Mouse (Mus musculus): ENCODE measurements at regions not wholly inside any gene's neighbourhood (a gene's known extent, or its start where the extent isn't known, plus 50 kb on each side); places are given as distances from the start of the nearest gene placed in this dataset.

- DNase-seq (ENCODE audit: low read depth, low spot score) = no peak
Observed at GRCm38 (mm10) chr6:148600934-148601333, 156.7 kb upstream of the Tmtc1 start.

GRCm38 (mm10) chr6:148599473-148599872 lies 155.3 kb upstream of the Tmtc1 start:
- DNase-seq (ENCODE audit: low read depth, low spot score) = no peak

GRCm38 (mm10) chr6:148598746-148599337 lies 154.7 kb upstream of the Tmtc1 start:
- DNase-seq (ENCODE audit: low read depth, low spot score) = peak; percentile 84

- no peak for DNase-seq (ENCODE audit: low read depth, low spot score)
Observed at GRCm38 (mm10) chr6:148595009-148595770, 151.0 kb upstream of the Tmtc1 start.

GRCm38 (mm10) chr6:148588971-148589370 lies 144.8 kb upstream of the Tmtc1 start:
- no peak for DNase-seq (ENCODE audit: low read depth, low spot score)

- no peak for DNase-seq (ENCODE audit: low read depth, low spot score)
Observed at GRCm38 (mm10) chr6:148586439-148587321, 142.5 kb upstream of the Tmtc1 start.

GRCm38 (mm10) chr6:148584126-148584525 lies 139.9 kb upstream of the Tmtc1 start:
- no peak for DNase-seq (ENCODE audit: low read depth, low spot score)

- DNase-seq (ENCODE audit: low read depth, low spot score) = no peak
Observed at GRCm38 (mm10) chr6:148578281-148578680, 134.1 kb upstream of the Tmtc1 start.

GRCm38 (mm10) chr6:148577663-148578062 lies 133.5 kb upstream of the Tmtc1 start:
- DNase-seq (ENCODE audit: low read depth, low spot score) = no peak

GRCm38 (mm10) chr6:148574742-148575453 lies 130.7 kb upstream of the Tmtc1 start:
- DNase-seq (ENCODE audit: low read depth, low spot score) = no peak

GRCm38 (mm10) chr6:148572201-148572600 lies 128.0 kb upstream of the Tmtc1 start:
- no peak for DNase-seq (ENCODE audit: low read depth, low spot score)

GRCm38 (mm10) chr6:148571651-148572050 lies 127.5 kb upstream of the Tmtc1 start:
- no peak for DNase-seq (ENCODE audit: low read depth, low spot score)

- DNase-seq (ENCODE audit: low read depth, low spot score) = peak; percentile 11
Observed at GRCm38 (mm10) chr6:148564146-148564545, 120.0 kb upstream of the Tmtc1 start.

GRCm38 (mm10) chr6:148562206-148562708 lies 118.1 kb upstream of the Tmtc1 start:
- DNase-seq (ENCODE audit: low read depth, low spot score) = no peak

- DNase-seq (ENCODE audit: low read depth, low spot score) = no peak
Observed at GRCm38 (mm10) chr6:148556484-148556871, 112.3 kb upstream of the Tmtc1 start.

- no peak for DNase-seq (ENCODE audit: low read depth, low spot score)
Observed at GRCm38 (mm10) chr6:148555651-148556483, 111.7 kb upstream of the Tmtc1 start.

GRCm38 (mm10) chr6:148554463-148554862 lies 110.3 kb upstream of the Tmtc1 start:
- no peak for DNase-seq (ENCODE audit: low read depth, low spot score)

GRCm38 (mm10) chr6:148553616-148554015 lies 109.4 kb upstream of the Tmtc1 start:
- no peak for DNase-seq (ENCODE audit: low read depth, low spot score)

GRCm38 (mm10) chr6:148551097-148551496 lies 106.9 kb upstream of the Tmtc1 start:
- DNase-seq (ENCODE audit: low read depth, low spot score) = no peak

GRCm38 (mm10) chr6:148548138-148548778 lies 104.1 kb upstream of the Tmtc1 start:
- no peak for DNase-seq (ENCODE audit: low read depth, low spot score)

All from ZHBTc4 (cell line).